Mouse (Mus musculus) spleen, postnatal 10 days (tissue): ENCODE data around the gene Hsf4.
"Not testable (repeated sequence)": the region's sequence is repeated elsewhere in the genome, so short reads cannot be mapped to it uniquely, and the experiment has no call there.

Source experiments
- DNase-seq, 2 experiments: peaks; one replicate each; pipeline ENCODE4 v3.0.0; 2021 to 2022; ENCODE audit warnings: low spot score in 2 of 2

The Hsf4 gene

DNA sequence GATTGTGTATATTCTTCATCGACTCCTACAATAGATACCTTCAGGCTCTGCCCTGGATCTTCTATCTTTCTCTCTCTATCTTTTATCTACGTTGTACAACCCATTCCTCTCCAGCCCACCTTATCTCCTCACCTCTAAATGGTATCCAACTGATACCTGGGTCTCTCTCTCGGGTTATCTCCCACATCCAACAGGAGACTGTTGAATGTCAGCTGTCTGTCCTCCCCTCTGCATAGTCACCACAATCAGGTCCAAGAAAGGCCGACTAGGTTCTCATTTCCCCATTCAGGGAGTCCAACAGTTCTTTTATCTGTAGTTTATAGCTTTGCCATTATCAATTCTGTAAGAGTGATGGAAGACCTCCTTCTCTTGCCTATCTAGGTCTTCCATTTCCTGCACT lies 12.6 kb downstream of the Hsf4 start:
- DNase-seq, result no peak

DNA sequence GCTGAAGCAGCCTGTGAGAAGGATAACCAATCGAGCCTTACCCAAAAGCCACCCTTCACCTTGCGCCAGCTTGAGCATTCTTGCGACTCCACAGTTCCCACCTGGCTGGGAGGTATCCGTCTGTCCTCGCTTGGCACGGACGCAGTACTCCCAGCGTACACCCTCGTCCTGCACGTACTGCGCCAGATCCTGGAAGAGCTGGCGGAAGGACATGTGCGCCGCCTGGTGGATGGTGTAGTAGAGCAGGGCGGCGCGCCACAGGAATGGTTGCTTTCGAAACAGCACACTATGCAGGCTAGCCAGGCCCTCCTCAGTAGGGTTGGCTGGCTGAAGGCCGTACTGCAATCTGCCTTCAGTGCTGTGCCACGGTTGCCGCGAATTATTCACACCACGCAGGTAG lies 13.5 kb downstream of the Hsf4 start:
- DNase-seq, result peak in 1 of 2 experiments; percentile 78

DNA sequence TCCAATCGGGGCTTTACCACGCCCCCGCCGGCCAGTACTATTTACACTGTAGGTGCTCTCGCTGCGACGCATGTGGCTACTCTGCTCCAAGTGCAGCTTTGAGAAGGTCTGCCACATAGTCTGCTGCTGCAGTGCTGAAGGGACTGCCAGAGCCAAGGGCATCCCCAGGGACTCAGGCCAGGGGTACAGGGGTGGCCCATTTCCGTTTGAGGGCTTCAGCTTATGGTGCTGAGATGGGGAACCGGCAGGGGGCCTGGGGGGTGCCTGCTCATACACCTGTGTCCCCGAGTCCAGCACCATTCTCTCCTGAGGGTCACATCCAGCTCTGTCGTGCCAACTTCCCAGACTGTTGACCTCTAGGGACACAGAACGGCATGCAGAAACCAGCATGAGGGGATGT lies 15.9 kb downstream of the Hsf4 start:
- DNase-seq, result no peak

DNA sequence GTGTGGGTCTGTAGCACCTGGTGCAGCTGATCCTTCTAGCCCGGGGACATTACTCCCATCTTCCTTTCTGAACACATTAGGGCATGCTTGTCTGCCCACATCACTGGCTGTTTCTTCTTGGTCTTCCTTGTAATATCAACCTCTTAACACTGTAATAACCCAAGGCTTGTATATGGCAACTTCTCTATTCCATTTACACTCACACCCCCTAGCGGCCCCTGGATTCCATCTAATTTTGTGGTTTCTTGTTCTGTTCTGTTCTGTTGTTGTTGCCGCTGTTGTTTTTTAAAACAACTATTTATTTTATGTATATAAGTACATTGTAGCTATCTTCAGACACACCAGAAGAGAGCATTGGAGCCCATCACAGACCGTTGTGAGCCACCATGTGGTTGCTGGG lies 17.3 kb downstream of the Hsf4 start:
- no peak for DNase-seq

DNA sequence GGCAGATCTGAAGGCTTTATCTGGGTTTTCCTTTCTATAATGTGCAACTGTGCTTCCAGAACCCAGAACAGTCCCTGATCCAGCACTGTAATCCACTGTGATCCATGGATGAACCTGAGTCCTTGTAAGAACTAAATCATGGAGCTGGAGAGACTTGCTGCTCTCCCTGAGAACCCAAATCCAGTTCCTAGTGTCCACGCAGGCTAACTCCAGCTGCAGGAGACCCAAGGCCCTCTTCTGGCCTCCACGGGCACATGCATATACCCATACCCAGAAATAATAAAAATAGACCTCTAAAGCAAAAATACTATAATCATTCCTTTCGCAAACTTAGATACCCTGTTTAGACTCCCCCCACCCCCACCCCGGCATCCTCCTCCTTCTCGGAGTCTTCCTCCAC lies 18.6 kb downstream of the Hsf4 start:
- DNase-seq, result no peak

DNA sequence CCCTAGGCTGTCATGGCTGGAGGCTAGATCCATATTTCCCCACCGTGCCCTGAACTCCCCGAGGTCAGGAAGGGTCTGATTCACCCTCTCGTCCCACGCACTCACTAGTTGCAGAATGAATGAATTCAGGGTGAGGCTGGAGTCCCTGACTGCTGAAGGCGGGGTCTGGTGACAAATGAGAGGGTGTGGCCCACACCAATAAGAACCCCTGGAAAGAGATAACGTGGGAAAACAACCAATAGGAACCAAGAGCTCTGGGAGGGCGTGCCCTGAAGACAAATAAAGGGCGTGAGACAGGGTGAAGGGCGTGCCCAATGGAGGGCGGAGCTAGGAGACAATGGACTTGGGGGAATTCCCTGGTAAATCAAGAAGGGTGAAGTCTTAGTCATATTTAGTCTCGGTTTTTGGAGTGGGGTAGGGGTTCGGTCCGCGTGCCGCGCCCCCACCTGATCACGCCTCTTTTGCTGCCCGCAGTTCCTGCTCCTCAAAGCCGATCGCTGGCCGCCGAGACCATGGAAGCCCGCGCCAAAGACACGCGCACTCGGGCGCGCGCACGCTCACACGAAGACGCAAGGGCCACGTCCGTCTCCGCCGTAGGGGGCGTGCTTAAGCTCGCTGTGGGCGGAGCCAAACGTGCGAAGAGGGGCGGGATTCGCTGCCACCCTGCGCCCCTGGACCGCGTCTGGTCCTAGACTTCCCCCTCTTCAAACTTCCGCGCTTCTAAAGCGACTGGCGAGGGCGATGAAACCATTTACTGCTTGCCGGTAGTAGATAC lies 19.5 kb downstream of the Hsf4 start:
- DNase-seq, result peak; percentile 81 to 94

DNA sequence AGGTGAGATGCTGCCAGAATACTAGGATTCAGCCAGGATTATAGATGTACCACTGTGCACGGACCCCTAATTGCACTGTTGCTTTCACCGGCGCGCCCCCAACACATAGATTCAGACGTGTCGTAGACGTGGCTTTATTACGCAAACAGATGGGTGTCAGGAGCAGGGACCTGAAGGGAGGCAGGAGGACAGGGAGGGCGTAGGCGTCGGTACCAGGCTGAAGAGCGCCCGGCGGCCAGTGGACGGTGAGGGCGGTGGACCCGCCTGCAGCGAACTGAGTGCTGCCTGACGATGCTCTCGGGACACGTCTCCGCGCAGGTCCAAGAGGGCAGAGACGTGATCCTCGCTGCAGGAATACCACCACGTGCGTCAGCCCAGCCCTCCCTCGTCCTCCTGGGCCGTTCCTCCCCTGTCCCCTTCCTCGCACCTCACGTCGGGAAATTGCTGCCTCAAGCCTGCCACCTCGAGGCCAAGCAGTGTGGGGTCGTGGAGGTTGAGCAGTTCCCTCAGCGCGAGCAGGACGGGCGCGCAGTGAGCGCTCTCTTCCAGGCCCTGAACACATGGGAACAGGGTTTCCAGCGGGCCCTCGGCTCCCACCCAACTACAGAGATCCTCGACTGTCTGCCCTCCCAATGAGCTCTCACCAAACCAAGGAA lies 20.3 kb downstream of the Hsf4 start, which contains the start of gene 4931428F04Rik:
TSS of gene 4931428F04Rik (minus strand) at position 60 of the 656 bp plus-strand sequence.
- DNase-seq, result peak in 1 of 2 experiments; percentile 64

DNA sequence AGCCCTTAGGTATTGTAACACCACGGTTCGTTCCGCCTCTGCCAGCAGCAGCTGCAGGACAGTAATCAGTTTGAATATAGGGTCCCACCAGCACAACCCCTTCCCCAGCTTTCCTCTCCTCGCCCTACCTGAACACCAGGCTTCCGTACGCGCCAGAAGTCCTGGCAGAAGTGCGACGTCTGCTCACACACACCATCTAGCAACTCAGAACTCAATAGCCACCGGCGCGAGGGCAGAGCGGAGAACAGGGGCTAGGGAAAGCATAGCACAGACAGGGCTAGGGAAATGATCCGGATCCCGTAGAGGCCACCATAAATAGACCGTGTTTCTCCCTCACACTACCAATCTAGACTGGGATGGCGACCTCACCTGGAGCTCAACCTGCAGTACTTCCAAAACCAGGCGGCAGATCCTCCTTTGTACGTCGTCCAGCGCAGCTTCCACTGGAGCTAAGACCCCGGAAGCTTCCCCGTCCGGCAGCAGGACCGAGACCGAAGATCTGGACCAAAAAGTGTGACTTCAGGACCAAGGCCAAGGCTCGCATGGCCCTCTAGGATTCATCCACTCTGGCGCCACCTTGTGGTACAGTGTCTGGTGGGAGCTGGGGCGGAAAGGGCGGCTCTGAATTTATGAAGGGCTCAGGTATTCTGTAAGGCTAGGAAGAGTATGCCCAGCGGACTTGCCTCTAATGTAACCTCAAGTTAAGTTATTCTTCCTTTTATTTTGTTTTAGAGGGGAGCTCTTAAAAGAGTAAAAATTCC lies 21.1 kb downstream of the Hsf4 start:
- DNase-seq, result peak; percentile 96 to 98

DNA sequence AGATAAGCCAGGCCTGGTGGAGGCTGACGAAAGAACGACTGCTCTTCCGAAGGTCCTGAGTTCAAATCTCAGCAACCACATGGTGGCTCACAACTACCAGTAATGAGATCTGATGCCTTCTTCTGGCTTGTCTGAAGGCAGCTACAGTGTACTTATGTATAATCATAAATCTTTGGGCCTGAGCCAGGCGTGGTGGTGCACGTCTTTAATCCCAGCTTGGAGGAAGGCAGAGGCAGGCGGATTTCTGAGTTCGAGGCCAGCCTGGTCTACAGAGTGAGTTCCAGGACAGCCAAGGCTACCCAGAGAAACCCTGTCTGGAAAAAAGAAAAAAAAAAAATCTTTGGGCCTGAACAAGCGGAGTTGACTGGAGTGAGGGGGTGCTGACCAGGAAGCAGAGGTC lies 21.8 kb downstream of the Hsf4 start:
- DNase-seq, result not testable (repeated sequence)

DNA sequence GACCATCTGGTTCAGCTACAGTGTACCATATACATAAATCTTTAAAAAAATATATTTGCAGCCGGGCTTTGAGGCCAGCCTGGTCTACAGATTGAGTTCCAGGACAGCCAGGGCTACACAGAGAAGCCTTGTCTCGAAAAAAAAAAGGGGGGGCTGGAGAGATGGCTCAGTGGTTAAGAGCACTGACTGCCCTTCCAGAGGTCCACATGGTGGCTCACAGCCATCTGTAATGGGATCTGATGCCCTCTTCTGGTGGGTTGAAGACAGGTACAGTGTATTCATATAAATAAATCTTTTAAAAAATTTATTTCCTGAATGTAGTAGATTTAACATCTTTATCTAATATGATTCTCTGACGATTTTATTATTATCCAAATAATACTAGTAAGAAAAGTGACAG lies 22.2 kb downstream of the Hsf4 start:
- not testable (repeated sequence) for DNase-seq

DNA sequence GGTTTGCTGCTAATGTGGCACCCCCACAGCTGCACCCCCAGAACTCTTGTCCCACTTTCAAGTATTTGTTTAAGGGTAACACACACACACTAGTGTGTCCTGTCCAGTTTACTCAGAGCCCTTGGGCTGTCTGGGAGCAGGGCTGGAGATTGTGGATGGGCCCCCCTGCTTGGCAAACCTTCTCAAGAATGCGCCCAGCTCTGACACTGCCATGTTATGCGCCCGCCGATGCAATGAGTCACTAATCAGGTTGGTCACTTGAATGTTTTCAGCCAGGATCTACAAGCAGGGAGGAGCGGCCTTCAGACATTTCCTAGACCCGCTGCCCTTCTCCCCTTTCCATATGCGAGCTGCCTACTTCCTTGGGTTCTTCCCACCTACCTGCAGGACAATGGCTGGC lies 22.9 kb downstream of the Hsf4 start:
- no peak for DNase-seq

DNA sequence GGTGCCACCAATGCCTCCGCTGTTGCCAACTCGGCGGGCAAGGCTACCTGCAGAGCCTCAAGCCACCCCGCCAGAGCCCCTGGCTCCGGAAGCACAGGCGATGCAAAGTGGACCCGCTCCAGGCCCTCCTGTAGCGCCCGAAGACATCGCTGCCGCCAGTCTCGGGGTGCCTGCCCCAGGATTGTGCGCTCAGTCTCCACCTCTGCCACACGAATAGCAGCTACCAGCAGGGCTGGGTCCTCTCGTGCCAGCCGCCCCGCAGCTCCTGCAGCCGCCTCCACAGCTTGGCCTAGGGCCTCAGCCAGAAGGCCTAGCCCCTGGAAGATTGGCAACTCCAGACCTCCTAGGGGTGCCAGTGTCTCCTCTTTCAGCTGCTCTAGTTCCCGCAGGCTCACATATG lies 23.8 kb downstream of the Hsf4 start:
- no peak for DNase-seq

DNA sequence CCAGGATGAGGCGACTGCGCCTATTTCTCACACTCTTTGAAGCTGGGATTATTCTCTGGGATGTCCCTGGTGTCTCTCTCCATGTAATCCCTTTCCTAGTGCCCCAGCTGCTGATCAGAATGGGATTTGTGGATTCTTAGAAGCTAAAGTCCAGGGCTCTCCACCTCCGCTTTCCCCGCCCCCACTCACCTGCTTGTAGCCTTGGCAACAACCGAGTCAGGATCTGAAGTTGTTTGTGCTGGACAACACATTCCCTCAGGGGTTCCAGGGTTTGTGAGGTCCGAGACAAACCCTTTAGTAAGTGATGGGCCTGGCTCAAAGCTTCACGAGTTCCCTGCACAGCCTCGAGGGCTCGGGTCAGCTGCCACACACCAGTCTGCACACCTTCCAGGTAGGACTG lies 25.2 kb downstream of the Hsf4 start:
- DNase-seq, result no peak

DNA sequence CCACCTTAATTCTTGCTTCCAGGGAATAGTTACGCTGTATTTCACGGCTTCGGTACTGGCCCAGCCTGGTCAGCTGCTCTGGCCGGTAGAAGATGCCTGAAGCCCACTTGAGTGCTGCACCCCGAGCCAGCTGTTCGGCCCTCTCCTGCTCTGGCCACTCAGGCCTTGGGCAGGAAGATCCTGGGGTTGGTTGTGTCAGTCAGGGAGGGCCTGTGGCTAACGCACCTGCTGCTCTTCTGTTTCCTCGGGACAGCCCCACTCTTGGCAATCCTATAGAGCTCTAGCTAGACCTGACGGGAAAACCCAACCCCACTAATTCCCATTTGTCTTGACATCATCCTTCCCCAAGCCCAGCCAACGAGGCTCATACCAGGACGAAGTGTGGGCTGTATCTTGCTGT lies 25.7 kb downstream of the Hsf4 start:
- no peak for DNase-seq

DNA sequence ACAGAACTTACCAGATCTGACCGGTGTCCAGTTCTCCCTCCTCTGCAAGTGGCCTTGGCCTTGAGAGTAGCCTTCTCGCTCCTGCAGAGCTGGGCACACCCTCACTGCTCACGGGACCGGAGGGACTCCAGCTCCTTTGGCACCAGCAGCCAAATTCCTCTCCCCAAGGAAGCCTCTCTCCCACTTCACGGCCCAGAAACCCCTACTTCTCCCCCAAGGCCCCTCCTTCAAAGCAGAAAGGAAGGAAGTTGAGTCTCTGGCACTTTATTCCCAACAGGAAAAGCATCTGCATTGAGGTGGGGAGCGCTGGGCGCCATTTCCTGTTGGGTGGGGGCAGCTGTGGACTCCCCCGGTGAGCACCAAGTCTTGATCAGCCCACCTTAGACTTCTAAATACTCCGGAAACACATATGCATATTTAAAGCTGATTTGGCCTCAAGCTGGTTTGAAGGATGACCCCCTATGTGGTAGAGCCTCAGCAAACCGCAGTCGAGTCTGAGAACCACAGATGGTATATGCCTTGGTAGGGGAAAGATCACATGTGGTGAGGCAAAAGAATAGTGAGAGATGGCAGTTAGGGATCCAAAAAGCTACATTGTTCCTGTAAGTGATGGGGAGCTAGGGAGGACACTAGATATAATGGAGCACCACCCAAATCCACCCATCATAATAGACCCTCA lies 26.4 kb downstream of the Hsf4 start, which contains the start of gene Exoc3l:
TSS of gene Exoc3l (minus strand) at position 207 of the 679 bp plus-strand sequence.
- DNase-seq, result no peak

DNA sequence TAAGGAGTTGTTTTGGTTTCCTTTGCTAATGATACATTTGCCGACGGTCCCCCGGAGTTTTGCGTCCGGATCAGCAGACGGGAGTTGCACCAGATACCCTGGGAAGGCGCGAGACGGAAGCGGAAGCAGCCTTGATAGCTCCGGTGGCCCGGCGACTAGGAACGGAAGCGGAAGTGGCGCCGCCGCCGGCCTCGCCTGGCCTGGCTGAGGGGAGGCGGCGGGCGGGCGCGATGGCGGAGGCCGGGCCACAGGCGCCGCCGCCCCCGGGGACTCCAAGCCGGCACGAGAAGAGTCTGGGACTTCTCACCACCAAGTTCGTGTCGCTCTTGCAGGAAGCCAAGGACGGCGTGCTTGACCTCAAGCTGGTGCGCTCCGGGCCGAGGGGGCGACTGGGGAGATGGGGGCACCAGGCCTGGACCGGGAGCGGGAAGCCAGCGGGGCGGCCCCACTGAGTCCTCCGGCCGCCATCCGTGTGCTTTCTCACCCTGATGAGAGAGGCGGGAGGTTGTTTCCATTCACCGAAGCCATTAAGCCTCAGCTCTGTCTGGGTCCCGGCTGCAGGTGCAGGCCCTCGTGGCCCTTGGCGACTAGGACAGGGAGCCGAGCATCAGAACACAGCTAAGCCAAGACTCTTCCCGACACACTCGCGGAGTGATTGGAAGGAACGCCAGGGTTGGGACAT lies 28.1 kb downstream of the Hsf4 start, which contains the start of gene E2f4:
TSS of gene E2f4 (plus strand) at position 153 of the 682 bp plus-strand sequence.
- DNase-seq, result peak; percentile 86 to 94

DNA sequence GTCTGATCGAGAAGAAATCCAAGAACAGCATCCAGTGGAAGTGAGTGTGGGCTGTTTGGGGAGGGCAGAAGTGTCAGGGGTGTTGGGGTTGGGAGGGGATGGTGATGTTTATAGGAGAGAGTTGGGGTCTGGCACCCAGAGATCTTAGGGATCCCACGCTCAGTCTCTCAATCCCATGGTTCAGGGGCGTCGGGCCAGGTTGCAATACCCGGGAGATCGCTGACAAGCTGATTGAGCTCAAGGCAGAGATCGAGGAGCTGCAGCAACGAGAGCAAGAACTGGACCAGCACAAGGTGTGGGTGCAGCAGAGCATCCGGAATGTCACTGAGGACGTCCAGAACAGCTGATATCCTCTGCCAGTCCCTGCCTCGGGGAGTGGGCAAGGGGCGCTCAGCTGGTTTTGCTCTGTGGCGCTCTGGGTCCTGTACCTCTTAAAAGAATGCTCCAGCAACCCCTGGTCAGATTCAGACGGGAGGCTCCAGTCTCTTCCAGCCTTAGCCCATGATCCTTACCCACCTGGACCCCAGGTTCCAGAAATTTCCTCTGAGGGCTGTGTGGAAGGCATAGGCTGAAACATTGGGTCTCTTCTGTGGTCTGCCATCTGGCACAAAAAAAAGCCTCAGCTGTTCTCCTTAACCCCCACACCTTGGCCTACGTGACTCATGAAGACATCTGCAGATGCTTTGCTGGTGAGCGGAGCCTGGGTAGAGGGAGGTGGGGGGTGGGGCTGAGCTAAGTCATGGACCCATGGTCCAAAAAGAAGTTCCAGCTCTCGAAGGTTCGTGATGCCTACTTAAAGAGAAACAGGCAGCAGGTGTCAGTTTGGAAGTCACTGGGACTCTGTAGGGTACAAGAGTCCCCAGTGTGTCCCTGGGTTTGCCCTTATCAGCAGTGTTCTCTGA lies 29.0 kb downstream of the Hsf4 start:
- DNase-seq, result peak; percentile 59 to 63

DNA sequence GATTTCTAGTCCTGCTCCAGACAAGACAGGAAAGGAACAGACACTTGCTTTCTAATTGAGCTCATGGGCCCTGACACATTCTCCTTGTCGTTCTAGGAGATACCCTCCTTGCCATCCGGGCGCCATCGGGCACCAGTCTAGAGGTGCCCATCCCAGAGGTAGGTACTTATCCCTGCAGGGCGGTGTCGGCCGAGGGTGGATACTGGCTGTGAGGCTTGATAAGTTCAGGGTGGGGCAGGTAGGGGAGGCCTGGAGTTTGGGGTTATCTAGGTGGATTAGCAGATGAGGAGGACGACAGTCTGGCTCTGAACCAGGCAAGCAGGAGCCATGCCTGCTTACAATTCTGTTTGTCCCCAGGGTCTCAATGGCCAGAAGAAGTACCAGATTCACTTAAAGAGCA lies 30.4 kb downstream of the Hsf4 start:
- DNase-seq, result peak; percentile 77 to 87

DNA sequence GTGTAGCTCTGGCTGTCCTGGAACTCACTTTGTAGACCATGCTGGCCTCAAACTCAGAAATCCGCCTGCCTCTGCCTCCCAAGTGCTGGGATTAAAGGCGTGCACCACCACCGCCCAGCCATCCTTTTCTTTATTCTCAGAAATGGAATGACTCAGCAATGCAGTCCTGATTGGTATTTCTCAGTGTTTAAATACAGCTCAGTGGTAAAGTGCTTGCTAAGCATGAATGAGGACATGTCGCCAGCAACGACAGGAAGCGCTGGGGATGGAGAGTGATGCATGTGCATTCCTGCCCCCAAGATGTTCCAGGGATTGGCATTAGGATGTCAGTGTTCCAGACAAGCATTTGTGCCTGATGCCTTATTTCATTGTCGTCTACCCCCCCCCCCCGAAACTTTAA lies 33.8 kb downstream of the Hsf4 start:
- no peak for DNase-seq

DNA sequence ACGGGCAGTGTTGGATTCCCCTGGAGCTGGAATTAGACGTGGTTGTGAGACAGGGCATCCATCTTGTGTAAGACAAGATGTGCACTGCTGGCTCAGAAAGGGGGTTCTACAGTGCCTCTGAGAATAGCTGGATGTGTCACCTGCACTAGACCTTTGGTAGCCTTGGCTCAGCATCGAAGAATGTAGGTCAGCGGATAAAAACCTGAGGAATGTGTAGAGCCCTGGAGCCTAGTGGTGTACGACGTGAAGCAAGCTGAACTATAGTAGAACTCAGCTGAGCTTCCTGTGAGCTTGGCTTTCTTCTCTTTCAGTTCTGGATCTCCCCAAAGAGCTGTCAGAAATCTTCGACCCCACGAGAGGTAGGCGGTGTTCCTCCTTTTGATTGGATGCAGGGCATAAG lies 34.3 kb downstream of the Hsf4 start:
- no peak for DNase-seq
